Mouse (Mus musculus) embryonic fibroblast, embryonic 13.5 days (primary cell): ENCODE results near the gene Krt7.

ENCODE experiments used
- CTCF ChIP-seq: IDR thresholded peaks from 2 replicates; pipeline ENCODE4 v1.5.1; 2011; ENCODE audit warnings: mild to moderate bottlenecking, control low read depth, low read length, moderate library complexity, borderline replicate concordance; ENCODE audit not compliant: insufficient read depth
- POLR2A ChIP-seq: IDR thresholded peaks from 2 replicates; pipeline ENCODE4 v1.6.1; 2011; ENCODE audit warnings: low read depth, mild to moderate bottlenecking, control low read depth, low read length, moderate library complexity

- TF ChIP-seq CTCF (no peak), POLR2A (no peak)
Measured at GRCm38 (mm10) chr15:101374879-101375278, 36.0 kb upstream of the Krt7 start.
